Mouse (Mus musculus): ENCODE results near the gene Cadm4. TPM values are rescaled to one million over a fixed set of nuclear protein-coding genes. Genes with fewer than 3 reads are reported as not detected.

Gene Cadm4
- total and polyA plus RNA-seq, 3 experiments, result 0.16 to 0.59 (median 0.36) TPM

GRCm38 (mm10) chr7:24454199-24454598 lies 27.6 kb upstream of the Cadm4 start:
- in situ Hi-C loops (cut with MboI; ENCODE audit: low pct_ligation_motif_present, low pct_unique_long_range_greater_than_20kb, low sequenced_read_pairs) (no loop called here), dilution Hi-C loops (cut with MboI; ENCODE audit: extremely low pct_ligation_motif_present, extremely low pct_unique_long_range_greater_than_20kb, low sequenced_read_pairs) (no loop called here)
- H3K36me3 ChIP-seq (replicated peaks in 1 of 2; ENCODE audit: control insufficient read depth in 1 of 2, insufficient read depth in 1 of 2, low read length in 1 of 2), result no peaks in the 10 kb centered on the region
- DNase-seq (ENCODE audit: extremely low read depth), result no peak
- H3K27me3 ChIP-seq (replicated peaks), result peaks cover 47% of the 10 kb centered on the region
- H3K4me3 ChIP-seq (replicated peaks in 1 of 3; ENCODE audit: low read depth in 2 of 3, low read length in 2 of 3, poor library complexity in 1 of 3), result no peak overlapping the region
- no peaks in the 10 kb centered on the region for H3K79me2 ChIP-seq (replicated peaks; ENCODE audit: control insufficient read depth, extremely low read depth, insufficient read depth, poor library complexity, severe bottlenecking)
- no peaks in the 10 kb centered on the region for H3K9me3 ChIP-seq (replicated peaks; ENCODE audit: low read length)
- TF ChIP-seq SIN3A (IDR thresholded peaks at IDR 0.05; ENCODE audit: low read length), result no peak
- TF ChIP-seq TBP (conservative IDR thresholded peaks at IDR 0.05; ENCODE audit: low read depth, low read length), result no peak
- no peak for TF ChIP-seq ZC3H11A (IDR thresholded peaks at IDR 0.05; ENCODE audit: low read depth, low read length)
- no peak for TF ChIP-seq CHD1 (IDR thresholded peaks at IDR 0.05; ENCODE audit: low read depth, low read length)
- no peak for TF ChIP-seq USF2 (conservative IDR thresholded peaks at IDR 0.05; ENCODE audit: low read depth, low read length)
- TF ChIP-seq ZKSCAN1 (IDR thresholded peaks at IDR 0.05; ENCODE audit: borderline replicate concordance, low read depth, low read length), result no peak
- TF ChIP-seq MXI1 (IDR thresholded peaks at IDR 0.05; ENCODE audit: low read depth, low read length), result no peak
- TF ChIP-seq ELF1 (IDR thresholded peaks at IDR 0.05; ENCODE audit: low read depth, low read length), result no peak
- TF ChIP-seq CTCF (conservative IDR thresholded peaks at IDR 0.05 in 1 of 2, IDR thresholded peaks at IDR 0.05 in 1 of 2; ENCODE audit: low read depth in 2 of 2, low read length in 2 of 2), result no peak
- TF ChIP-seq RCOR1 (conservative IDR thresholded peaks at IDR 0.05; ENCODE audit: low read depth, low read length), result no peak
- no peak for TF ChIP-seq GABPA (IDR thresholded peaks at IDR 0.05; ENCODE audit: insufficient replicate concordance, low read depth, low read length)
- no peak overlapping the region for H3K4me2 ChIP-seq (ENCODE audit: insufficient read depth, low read depth, poor library complexity, severe bottlenecking)
- H3K27ac ChIP-seq (ENCODE audit: insufficient read depth, low read depth), result no peak overlapping the region
- H3K9ac ChIP-seq (ENCODE audit: insufficient read depth, low read depth), result no peak overlapping the region
- H3K4me1 ChIP-seq (ENCODE audit: control insufficient read depth in 1 of 2, insufficient read depth in 2 of 2), result peaks cover 27 to 54% of the 10 kb centered on the region in 2 experiments

- Histone ChIP-seq H3K27me3 (replicated peaks) (peaks cover 53% of the 10 kb centered on the region), H3K4me3 (replicated peaks in 1 of 3; ENCODE audit: low read depth in 2 of 3, low read length in 2 of 3, poor library complexity in 1 of 3) (no peak overlapping the region), H3K9me3 (replicated peaks; ENCODE audit: low read length) (no peaks in the 10 kb centered on the region), H3K79me2 (replicated peaks; ENCODE audit: control insufficient read depth, extremely low read depth, insufficient read depth, poor library complexity, severe bottlenecking) (no peaks in the 10 kb centered on the region), H3K4me1 (ENCODE audit: control insufficient read depth in 1 of 2, insufficient read depth in 2 of 2) (peaks cover 22 to 39% of the 10 kb centered on the region in 2 experiments), H3K36me3 (replicated peaks in 1 of 2; ENCODE audit: control insufficient read depth in 1 of 2, insufficient read depth in 1 of 2, low read length in 1 of 2) (no peaks in the 10 kb centered on the region), H3K27ac (ENCODE audit: insufficient read depth, low read depth) (no peak overlapping the region), H3K4me2 (ENCODE audit: insufficient read depth, low read depth, poor library complexity, severe bottlenecking) (no peak overlapping the region), H3K9ac (ENCODE audit: insufficient read depth, low read depth) (no peak overlapping the region)
- no peak for DNase-seq (ENCODE audit: extremely low read depth)
- TF ChIP-seq IRF4 (IDR thresholded peaks at IDR 0.05; ENCODE audit: low read depth, low read length) (no peak), ELF1 (IDR thresholded peaks at IDR 0.05; ENCODE audit: low read depth, low read length) (no peak), SMC3 (IDR thresholded peaks at IDR 0.05; ENCODE audit: low read depth, low read length) (no peak), RCOR1 (conservative IDR thresholded peaks at IDR 0.05; ENCODE audit: low read depth, low read length) (no peak), HCFC1 (IDR thresholded peaks at IDR 0.05; ENCODE audit: low read depth, low read length) (no peak), ZMIZ1 (IDR thresholded peaks at IDR 0.05; ENCODE audit: low read depth, low read length) (no peak)
- dilution Hi-C loops (cut with MboI; ENCODE audit: extremely low pct_ligation_motif_present, extremely low pct_unique_long_range_greater_than_20kb, low sequenced_read_pairs) (no loop called here), in situ Hi-C loops (cut with MboI; ENCODE audit: low pct_ligation_motif_present, low pct_unique_long_range_greater_than_20kb, low sequenced_read_pairs) (no loop called here)
Measured at GRCm38 (mm10) chr7:24455726-24456125, 26.1 kb upstream of the Cadm4 start.
